Mouse (Mus musculus) lung, adult 2 months (tissue): ENCODE data around the gene Saxo1.

Experiments
- CTCF ChIP-seq: fragments of 200-500 bp; IDR thresholded peaks from 2 replicates; pipeline ENCODE4 v1.5.1; 2011; ENCODE audit warnings: mild to moderate bottlenecking, low read length, control low read depth; ENCODE audit not compliant: insufficient read depth
- POLR2A ChIP-seq: fragments of 200-500 bp; IDR thresholded peaks from 2 replicates; pipeline ENCODE4 v1.6.1; 2011; ENCODE audit warnings: low read depth, mild to moderate bottlenecking, control low read depth, low read length, borderline replicate concordance; ENCODE audit errors: extremely low read depth

DNA sequence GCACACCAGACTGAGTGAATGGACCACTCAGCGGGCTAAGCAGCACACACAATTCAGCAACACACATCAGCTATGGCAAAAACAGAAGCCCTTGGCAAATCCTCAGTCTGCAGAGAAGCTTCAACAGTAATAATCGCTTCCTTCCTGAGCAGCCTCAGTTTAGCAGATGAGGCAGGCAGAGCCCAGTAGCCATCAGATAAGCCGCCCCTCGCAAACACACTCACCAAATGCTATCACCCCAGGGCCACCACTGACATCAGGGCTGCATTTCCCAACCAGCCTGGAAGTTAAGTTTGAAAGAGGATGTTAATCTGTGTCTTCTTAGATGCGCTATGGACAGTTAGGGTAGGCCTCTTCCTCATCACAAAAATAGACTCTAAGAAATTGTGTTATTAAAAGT lies 130.8 kb downstream of the Saxo1 start:
- no peak for TF ChIP-seq CTCF
- TF ChIP-seq POLR2A, result no peak
